Mouse (Mus musculus) CH12.LX (cell line): Measurements from ENCODE around the gene En1. TPM values are rescaled to one million over a fixed set of nuclear protein-coding genes. Genes with fewer than 3 reads are reported as not detected.

Experiments used
- DNase-seq: peaks from one replicate; pipeline ENCODE4 v3.0.0-alpha.2; 2013; ENCODE audit errors: extremely low read depth
- H3K27ac ChIP-seq: 2 replicates; pipeline ENCODE4 v1.5.1; 2012; ENCODE audit warnings: low read depth, mild to moderate bottlenecking, control low read depth, moderate library complexity; ENCODE audit not compliant: insufficient read depth
- H3K27me3 ChIP-seq: replicated peaks from 2 replicates; pipeline ENCODE3; 2012; ENCODE audit warnings: inconsistent platforms
- H3K36me3 ChIP-seq, 2 experiments: replicated peaks in 1 of 2; 2 replicates each; pipeline versions ENCODE3 to v1.6.1; 2012; ENCODE audit warnings: inconsistent platforms in 1 of 2, low read length in 1 of 2, mild to moderate bottlenecking in 1 of 2, mixed read lengths in 1 of 2, moderate library complexity in 1 of 2; ENCODE audit not compliant: control insufficient read depth in 1 of 2, insufficient read depth in 1 of 2
- H3K4me1 ChIP-seq, 2 experiments: 2 replicates each; pipeline ENCODE4 v1.6.1; 2012; ENCODE audit warnings: inconsistent platforms in 1 of 2, moderate library complexity in 1 of 2; ENCODE audit not compliant: insufficient read depth in 2 of 2, control insufficient read depth in 1 of 2
- H3K4me2 ChIP-seq: 2 replicates; pipeline ENCODE4 v1.6.1; 2012; ENCODE audit warnings: low read depth, mild to moderate bottlenecking, control low read depth; ENCODE audit not compliant: poor library complexity, insufficient read depth, severe bottlenecking
- H3K4me3 ChIP-seq, 3 experiments: fragments of 150-350 bp in 1 of 3; sonication (generic) in 1 of 3; replicated peaks in 1 of 3; 2 replicates each; pipeline versions ENCODE3 to v1.5.1; 2011 to 2012; ENCODE audit warnings: low read depth in 2 of 3, low read length in 2 of 3, mild to moderate bottlenecking in 2 of 3, moderate library complexity in 2 of 3, control low read depth in 1 of 3, improper control_type of control experiment in 1 of 3, inconsistent platforms in 1 of 3, mixed read lengths in 1 of 3; ENCODE audit not compliant: poor library complexity in 1 of 3
- H3K79me2 ChIP-seq: replicated peaks from 2 replicates; pipeline ENCODE4 v1.6.1; 2012; ENCODE audit warnings: mild to moderate bottlenecking, moderate library complexity; ENCODE audit not compliant: control insufficient read depth, poor library complexity, insufficient read depth, severe bottlenecking; ENCODE audit errors: extremely low read depth
- H3K9ac ChIP-seq: 2 replicates; pipeline ENCODE4 v1.6.1; 2012; ENCODE audit warnings: low read depth, mild to moderate bottlenecking, control low read depth, moderate library complexity; ENCODE audit not compliant: insufficient read depth
- H3K9me3 ChIP-seq: replicated peaks from 2 replicates; pipeline ENCODE3; 2012; ENCODE audit warnings: low read length, inconsistent platforms, mixed read lengths
- BHLHE40 ChIP-seq: IDR thresholded peaks from 2 replicates; pipeline ENCODE4 v1.6.1; 2011; ENCODE audit warnings: mild to moderate bottlenecking, low read depth, low read length, improper control_type of control experiment
- CHD1 ChIP-seq: IDR thresholded peaks from 2 replicates; pipeline ENCODE4 v1.6.1; 2012; ENCODE audit warnings: low read depth, low read length, improper control_type of control experiment, inconsistent platforms
- CHD2 ChIP-seq: IDR thresholded peaks from 2 replicates; pipeline ENCODE4 v1.6.1; 2011; ENCODE audit warnings: low read length, improper control_type of control experiment
- ELF1 ChIP-seq: IDR thresholded peaks from 2 replicates; pipeline ENCODE4 v1.6.1; 2014; ENCODE audit warnings: low read depth, mild to moderate bottlenecking, inconsistent platforms, low read length, improper control_type of control experiment
- EP300 ChIP-seq: IDR thresholded peaks from 2 replicates; pipeline ENCODE4 v1.6.1; 2011; ENCODE audit warnings: low read length, improper control_type of control experiment
- GABPA ChIP-seq: IDR thresholded peaks from 2 replicates; pipeline ENCODE4 v1.6.1; 2012; ENCODE audit warnings: low read depth, low read length, improper control_type of control experiment, inconsistent platforms; ENCODE audit not compliant: insufficient replicate concordance
- HCFC1 ChIP-seq: IDR thresholded peaks from 2 replicates; pipeline ENCODE4 v1.6.1; 2012; ENCODE audit warnings: low read depth, mild to moderate bottlenecking, inconsistent platforms, low read length, improper control_type of control experiment
- IRF4 ChIP-seq: IDR thresholded peaks from 2 replicates; pipeline ENCODE4 v1.6.1; 2014; ENCODE audit warnings: low read depth, mild to moderate bottlenecking, inconsistent platforms, low read length, improper control_type of control experiment
- JUN ChIP-seq: IDR thresholded peaks from 2 replicates; pipeline ENCODE4 v1.6.1; 2011; ENCODE audit warnings: low read depth, mild to moderate bottlenecking, low read length, improper control_type of control experiment, moderate library complexity; ENCODE audit not compliant: insufficient read depth
- KAT2A ChIP-seq: IDR thresholded peaks from 2 replicates; pipeline ENCODE4 v1.6.1; 2012; ENCODE audit warnings: low read length, improper control_type of control experiment, inconsistent platforms; ENCODE audit not compliant: insufficient replicate concordance
- MAFK ChIP-seq: IDR thresholded peaks from 2 replicates; pipeline ENCODE4 v1.6.1; 2011; ENCODE audit warnings: low read length, improper control_type of control experiment; ENCODE audit not compliant: insufficient replicate concordance
- MAX ChIP-seq: IDR thresholded peaks from 2 replicates; pipeline ENCODE4 v1.6.1; 2011; ENCODE audit warnings: low read length, improper control_type of control experiment
- MEF2A ChIP-seq: IDR thresholded peaks from 2 replicates; pipeline ENCODE4 v1.6.1; 2014; ENCODE audit warnings: low read depth, mild to moderate bottlenecking, inconsistent platforms, low read length, improper control_type of control experiment, borderline replicate concordance
- MYC ChIP-seq: IDR thresholded peaks from 2 replicates; pipeline ENCODE4 v1.6.1; 2011; ENCODE audit warnings: low read depth, mild to moderate bottlenecking, improper control_type of control experiment, low read length
- PAX5 ChIP-seq: IDR thresholded peaks from 2 replicates; pipeline ENCODE4 v1.6.1; 2012; ENCODE audit warnings: low read length, inconsistent platforms, mixed read lengths
- RAD21 ChIP-seq: IDR thresholded peaks from 2 replicates; pipeline ENCODE4 v1.6.1; 2011; ENCODE audit warnings: low read depth, mild to moderate bottlenecking, low read length, improper control_type of control experiment, moderate library complexity
- RCOR1 ChIP-seq: conservative IDR thresholded peaks from 2 replicates; pipeline ENCODE4 v1.6.1; 2012; ENCODE audit warnings: low read depth, mild to moderate bottlenecking, inconsistent platforms, low read length, improper control_type of control experiment
- TBP ChIP-seq: conservative IDR thresholded peaks from 2 replicates; pipeline ENCODE4 v1.6.1; 2011; ENCODE audit warnings: low read depth, low read length, improper control_type of control experiment
- ZKSCAN1 ChIP-seq: IDR thresholded peaks from 2 replicates; pipeline ENCODE4 v1.6.1; 2012; ENCODE audit warnings: low read depth, inconsistent platforms, low read length, improper control_type of control experiment, borderline replicate concordance
- ZMIZ1 ChIP-seq: IDR thresholded peaks from 2 replicates; pipeline ENCODE4 v1.6.1; 2012; ENCODE audit warnings: low read depth, mild to moderate bottlenecking, inconsistent platforms, low read length, improper control_type of control experiment
- dilution Hi-C: fragments of 300-500 bp; cut with MboI; formaldehyde crosslinking; loops from 2 replicates; pipeline ENCODE4 v1.14.3; 2020; ENCODE audit warnings: low sequenced_read_pairs; ENCODE audit not compliant: extremely low pct_unique_long_range_greater_than_20kb, extremely low pct_ligation_motif_present
- in situ Hi-C: fragments of 300-500 bp; cut with MboI; formaldehyde crosslinking; loops from 3 replicates; pipeline ENCODE4 v1.14.3; 2019; ENCODE audit warnings: low sequenced_read_pairs, low pct_ligation_motif_present, low pct_unique_long_range_greater_than_20kb, mixed read lengths
- polyA plus RNA-seq: library from polyadenylated mRNA; unstranded; fragments of >175 nt; gene quantifications from 2 replicates; pipeline ENCODE4 v1.2.1, GENCODE M21; 2012; ENCODE audit warnings: low read depth; ENCODE audit not compliant: insufficient read length
- total RNA-seq, 2 experiments: library from RNA; depleted of rRNA; stranded (reverse); fragments of 300-350 nt in 1 of 2; fragments of >200 nt in 1 of 2; gene quantifications; 2 replicates each; pipeline ENCODE4 v1.2.3; 2012 to 2014

Gene En1
- total and polyA plus RNA-seq, 3 experiments, result not detected

- dilution Hi-C loops (no loop called here), in situ Hi-C loops (no loop called here)
- H3K36me3 ChIP-seq, result no peaks in the 10 kb centered on the region
- H3K27me3 ChIP-seq, result no peaks in the 10 kb centered on the region
- no peak overlapping the region for H3K27ac ChIP-seq
- no peaks in the 10 kb centered on the region for H3K4me1 ChIP-seq
- no peak for DNase-seq
- H3K9me3 ChIP-seq, result no peaks in the 10 kb centered on the region
- no peak overlapping the region for H3K4me3 ChIP-seq
- no peak overlapping the region for H3K4me2 ChIP-seq
- H3K9ac ChIP-seq, result no peak overlapping the region
- no peaks in the 10 kb centered on the region for H3K79me2 ChIP-seq
- TF ChIP-seq GABPA (no peak), PAX5 (no peak), MYC (no peak), TBP (no peak), MEF2A (no peak), MAX (no peak), IRF4 (no peak), CHD1 (no peak), RCOR1 (no peak), ZKSCAN1 (no peak), ZMIZ1 (no peak)
- TF ChIP-seq, all 38 proteins: peak for 0
Observed at GRCm38 (mm10) chr1:120650068-120650467, 47.9 kb downstream of the En1 start.

GRCm38 (mm10) chr1:120651997-120652396, 49.8 kb downstream of the En1 start:
- Histone ChIP-seq H3K9ac (no peak overlapping the region), H3K27ac (no peak overlapping the region), H3K27me3 (no peaks in the 10 kb centered on the region), H3K4me1 (no peaks in the 10 kb centered on the region), H3K36me3 (no peaks in the 10 kb centered on the region), H3K9me3 (no peaks in the 10 kb centered on the region), H3K4me3 (no peak overlapping the region), H3K4me2 (no peak overlapping the region), H3K79me2 (no peaks in the 10 kb centered on the region)
- dilution Hi-C loops, result no loop called here
- in situ Hi-C loops, result no loop called here
- TF ChIP-seq CHD2 (no peak), KAT2A (no peak), RAD21 (no peak), EP300 (no peak), BHLHE40 (no peak), JUN (no peak), IRF4 (no peak), RCOR1 (no peak), MAFK (no peak), HCFC1 (no peak), MEF2A (no peak), ELF1 (no peak)
- no peak for DNase-seq
